Mouse (Mus musculus): Measurements from ENCODE around the gene Mx1.

The Mx1 gene

GRCm38 (mm10) chr16:97462481-97463181 is at the start of gene Mx1:
Mx1 (minus strand) TSS chr16:97462907.
- DNase-seq, result no peak

- no peak for DNase-seq
Observed at GRCm38 (mm10) chr16:97512347-97512751, 49.6 kb upstream of the Mx1 start.

- no peak for DNase-seq
Observed at GRCm38 (mm10) chr16:97511495-97511894, 48.8 kb upstream of the Mx1 start.

- DNase-seq, result no peak
Observed at GRCm38 (mm10) chr16:97510849-97511248, 48.1 kb upstream of the Mx1 start.

GRCm38 (mm10) chr16:97507783-97508182 is 45.1 kb upstream of the Mx1 start:
- DNase-seq, result no peak

GRCm38 (mm10) chr16:97504793-97505192 is 42.1 kb upstream of the Mx1 start:
- DNase-seq, result no peak

GRCm38 (mm10) chr16:97503849-97504248 is 41.1 kb upstream of the Mx1 start:
- no peak for DNase-seq

GRCm38 (mm10) chr16:97500901-97501300 is 38.2 kb upstream of the Mx1 start:
- DNase-seq, result no peak

- DNase-seq, result no peak
Observed at GRCm38 (mm10) chr16:97499450-97499849, 36.7 kb upstream of the Mx1 start.

- DNase-seq, result no peak
Observed at GRCm38 (mm10) chr16:97498139-97498538, 35.4 kb upstream of the Mx1 start.

GRCm38 (mm10) chr16:97497682-97498081 is 35.0 kb upstream of the Mx1 start:
- DNase-seq, result no peak

- no peak for DNase-seq
Observed at GRCm38 (mm10) chr16:97496026-97496425, 33.3 kb upstream of the Mx1 start.

GRCm38 (mm10) chr16:97492369-97492768 is 29.7 kb upstream of the Mx1 start:
- no peak for DNase-seq

GRCm38 (mm10) chr16:97478655-97479054 is 15.9 kb upstream of the Mx1 start:
- DNase-seq, result no peak

GRCm38 (mm10) chr16:97476524-97476923 is 13.8 kb upstream of the Mx1 start:
- DNase-seq, result no peak

GRCm38 (mm10) chr16:97475581-97475980 is 12.9 kb upstream of the Mx1 start:
- no peak for DNase-seq

GRCm38 (mm10) chr16:97474671-97475070 is 12.0 kb upstream of the Mx1 start:
- no peak for DNase-seq

- DNase-seq, result no peak
Observed at GRCm38 (mm10) chr16:97467993-97468791, 5.5 kb upstream of the Mx1 start.

- DNase-seq, result no peak
Observed at GRCm38 (mm10) chr16:97467472-97467871, 4.8 kb upstream of the Mx1 start.

GRCm38 (mm10) chr16:97466182-97466957 is 3.7 kb upstream of the Mx1 start:
- no peak for DNase-seq

- no peak for DNase-seq
Observed at GRCm38 (mm10) chr16:97461271-97461670, 1.4 kb downstream of the Mx1 start.

GRCm38 (mm10) chr16:97459831-97460230 is 2.9 kb downstream of the Mx1 start:
- no peak for DNase-seq

GRCm38 (mm10) chr16:97447386-97447785 is 15.3 kb downstream of the Mx1 start:
- DNase-seq, result no peak
